Mouse (Mus musculus) heart, embryonic 12.5 days (tissue): ENCODE results near the gene Plxna2. TPM values are rescaled to one million over a fixed set of nuclear protein-coding genes. Genes with fewer than 3 reads are reported as not detected.

Experiments
- ATAC-seq: fragments of 200-750 bp; cut with Nextera tagmentation; 2 replicates; pipeline ENCODE4 v1.8.0; 2017; ENCODE audit warnings: moderate TSS enrichment, moderate library complexity; ENCODE audit not compliant: insufficient number of reproducible peaks, low FRiP score
- H3K27ac ChIP-seq: fragments of 300-500 bp; sonication (generic); 2 replicates; pipeline ENCODE4 v1.5.1; 2016; ENCODE audit warnings: mild to moderate bottlenecking, moderate library complexity; ENCODE audit not compliant: poor library complexity, severe bottlenecking
- H3K27me3 ChIP-seq: fragments of 300-500 bp; sonication (generic); replicated peaks from 2 replicates; pipeline ENCODE4 v1.6.1; 2016; ENCODE audit warnings: mild to moderate bottlenecking, moderate library complexity
- H3K36me3 ChIP-seq: fragments of 300-500 bp; sonication (generic); 2 replicates; pipeline ENCODE4 v1.6.1; 2016; ENCODE audit warnings: mild to moderate bottlenecking, moderate library complexity
- H3K4me1 ChIP-seq: fragments of 300-500 bp; sonication (generic); replicated peaks from 2 replicates; pipeline ENCODE4 v1.6.1; 2016; ENCODE audit warnings: mild to moderate bottlenecking
- H3K4me2 ChIP-seq: fragments of 300-500 bp; sonication (generic); 2 replicates; pipeline ENCODE4 v1.6.1; 2016; ENCODE audit warnings: mild to moderate bottlenecking, moderate library complexity
- H3K4me3 ChIP-seq: fragments of 300-500 bp; sonication (generic); 2 replicates; pipeline ENCODE4 v1.5.1; 2016; ENCODE audit warnings: mild to moderate bottlenecking
- H3K9ac ChIP-seq: fragments of 300-500 bp; sonication (generic); 2 replicates; pipeline ENCODE4 v1.6.1; 2016; ENCODE audit warnings: mild to moderate bottlenecking, moderate library complexity
- H3K9me3 ChIP-seq: fragments of 300-500 bp; sonication (generic); replicated peaks from 2 replicates; pipeline ENCODE4 v1.6.1; 2016; ENCODE audit warnings: mild to moderate bottlenecking, moderate library complexity
- WGBS: fragments of 180-500 bp; shearing (Covaris S2); methylation state at CpG from one replicate; pipeline ENCODE4 v1.1.7; 2016; 5-methylcytosine and 5-hydroxymethylcytosine counted together
- microRNA-seq: library from miRNA; unstranded; fragments of <30 nt; microRNA quantifications from one replicate; pipeline ENCODE4, GENCODE M21; 2017
- polyA plus RNA-seq: library from polyadenylated mRNA; unstranded; fragments of >200 nt; fragmentation: Nextera tagmentation; extraction: Ambion mirVana; gene quantifications from 2 replicates; pipeline ENCODE4 v1.2.1, GENCODE M21; 2016

Gene Plxna2
- polyA plus RNA-seq, 1 experiment from 2014 or later, result 8.0 TPM

- Histone ChIP-seq H3K4me3 (no peak overlapping the region), H3K4me1 (no peaks in the 10 kb centered on the region), H3K27ac (no peak overlapping the region), H3K27me3 (no peaks in the 10 kb centered on the region), H3K9me3 (no peaks in the 10 kb centered on the region), H3K9ac (no peak overlapping the region), H3K36me3 (no peaks in the 10 kb centered on the region), H3K4me2 (no peak overlapping the region)
- ATAC-seq, result no peak
These were observed 217.2 kb downstream of the Plxna2 start for GRCm38 (mm10) chr1:194835238-194835637.

GRCm38 (mm10) chr1:194836182-194836581, 218.2 kb downstream of the Plxna2 start:
- H3K9ac ChIP-seq, result no peak overlapping the region
- ATAC-seq, result no peak
- no peak overlapping the region for H3K4me3 ChIP-seq
- no peaks in the 10 kb centered on the region for H3K27me3 ChIP-seq
- no peak overlapping the region for H3K4me2 ChIP-seq
- H3K36me3 ChIP-seq, result no peaks in the 10 kb centered on the region
- 59% methylated on average over 3 of the region's 3 CpGs for WGBS
- H3K27ac ChIP-seq, result no peak overlapping the region
- no peaks in the 10 kb centered on the region for H3K9me3 ChIP-seq
- H3K4me1 ChIP-seq, result no peaks in the 10 kb centered on the region

DNA sequence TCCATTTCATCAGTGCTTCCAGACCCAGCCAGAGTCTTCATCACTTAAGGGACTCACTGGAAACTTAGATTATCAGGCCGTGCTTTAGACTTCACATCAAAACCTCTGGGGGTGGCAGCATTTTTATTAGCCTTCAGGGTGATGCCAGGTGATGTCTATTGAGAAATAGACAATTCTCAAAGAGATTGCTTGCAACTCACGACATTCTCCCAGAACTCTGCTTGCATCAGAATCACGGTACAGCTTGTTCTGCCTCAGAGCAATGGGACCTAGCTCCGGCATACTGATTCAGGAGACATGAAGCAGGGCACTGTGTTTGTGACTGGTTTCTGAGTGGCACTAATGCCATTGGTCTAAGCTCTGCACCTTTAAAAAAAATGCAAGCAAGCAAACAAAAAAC, 218.7 kb downstream of the Plxna2 start:
- Histone ChIP-seq H3K27me3 (no peaks in the 10 kb centered on the region), H3K36me3 (no peaks in the 10 kb centered on the region), H3K4me2 (no peak overlapping the region), H3K9me3 (no peaks in the 10 kb centered on the region), H3K9ac (no peak overlapping the region), H3K27ac (no peak overlapping the region), H3K4me3 (no peak overlapping the region), H3K4me1 (no peaks in the 10 kb centered on the region)
- no peak for ATAC-seq
- 83% methylated on average over 4 of the region's 4 CpGs for WGBS

DNA sequence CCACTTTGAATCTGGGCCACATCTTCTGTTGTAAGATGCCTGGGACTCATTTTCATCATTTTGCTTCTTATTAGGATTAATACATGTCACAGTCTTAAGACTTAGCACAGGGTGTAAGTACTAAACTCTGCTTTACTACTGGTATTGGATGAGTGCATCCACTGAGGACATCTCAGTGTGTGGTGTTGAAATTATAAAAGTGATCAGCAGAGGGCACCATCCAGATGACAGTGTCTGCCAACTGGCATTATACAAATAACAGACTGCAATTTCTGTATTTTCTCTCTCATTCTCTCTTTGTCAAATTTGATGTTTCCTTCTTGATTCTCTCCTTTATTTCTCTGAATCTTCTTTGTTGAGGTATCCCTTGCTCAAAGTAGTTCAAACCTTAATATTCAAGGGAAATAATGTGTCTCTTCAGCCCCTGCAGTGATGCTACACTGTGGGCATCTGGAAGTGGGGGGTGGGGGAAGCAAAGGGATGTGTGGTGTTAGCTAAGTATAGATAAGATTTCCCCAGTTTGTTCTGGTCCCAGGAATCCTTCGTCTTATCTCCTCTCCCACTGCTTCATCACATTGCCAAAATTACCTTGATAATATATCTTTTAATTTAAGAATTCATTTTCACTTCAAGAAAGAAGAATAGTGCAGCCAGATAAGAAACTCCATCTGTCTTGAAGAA, 221.4 kb downstream of the Plxna2 start:
- no peak for ATAC-seq
- no peak overlapping the region for H3K27ac ChIP-seq
- H3K27me3 ChIP-seq, result no peaks in the 10 kb centered on the region
- no peaks in the 10 kb centered on the region for H3K36me3 ChIP-seq
- H3K4me2 ChIP-seq, result no peak overlapping the region
- no peaks in the 10 kb centered on the region for H3K4me1 ChIP-seq
- H3K4me3 ChIP-seq, result no peak overlapping the region
- H3K9ac ChIP-seq, result no peak overlapping the region
- WGBS, result 5% methylated on average over 1 of the region's 1 CpGs
- H3K9me3 ChIP-seq, result no peaks in the 10 kb centered on the region

GRCm38 (mm10) chr1:194843020-194843419, 225.0 kb downstream of the Plxna2 start:
- Histone ChIP-seq H3K4me2 (no peak overlapping the region), H3K4me1 (peaks cover 3% of the 10 kb centered on the region; the same call in 1 of the 2 replicates), H3K4me3 (no peak overlapping the region), H3K9ac (no peak overlapping the region), H3K36me3 (no peaks in the 10 kb centered on the region), H3K27ac (no peak overlapping the region), H3K27me3 (no peaks in the 10 kb centered on the region), H3K9me3 (no peaks in the 10 kb centered on the region)
- ATAC-seq, result no peak
- 64% methylated on average over 2 of the region's 2 CpGs for WGBS

GRCm38 (mm10) chr1:194847014-194847413, 229.0 kb downstream of the Plxna2 start:
- ATAC-seq, result no peak
- no peak overlapping the region for H3K4me2 ChIP-seq
- H3K9ac ChIP-seq, result no peak overlapping the region
- 64% methylated on average over 4 of the region's 4 CpGs for WGBS
- no peaks in the 10 kb centered on the region for H3K9me3 ChIP-seq
- no peaks in the 10 kb centered on the region for H3K36me3 ChIP-seq
- peaks cover 6% of the 10 kb centered on the region for H3K4me1 ChIP-seq
- no peak overlapping the region for H3K27ac ChIP-seq
- H3K27me3 ChIP-seq, result no peaks in the 10 kb centered on the region
- H3K4me3 ChIP-seq, result no peak overlapping the region

GRCm38 (mm10) chr1:194851242-194852064, 233.4 kb downstream of the Plxna2 start:
- 81% methylated on average over 4 of the region's 4 CpGs for WGBS
- no peaks in the 10 kb centered on the region for H3K27me3 ChIP-seq
- no peak overlapping the region for H3K4me3 ChIP-seq

DNA sequence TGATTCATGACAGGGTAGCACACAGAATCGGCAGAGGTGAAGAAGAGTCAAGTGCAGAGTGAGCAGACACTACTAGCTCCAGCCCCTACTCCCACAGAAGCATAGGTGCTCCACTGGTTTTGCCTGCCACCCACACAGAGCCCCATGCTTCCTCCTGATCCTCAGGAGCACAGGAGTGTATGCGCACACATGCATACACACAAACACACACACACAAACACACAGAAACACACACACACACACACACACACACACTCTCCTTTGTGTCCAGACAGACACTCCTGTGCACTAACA, 234.0 kb downstream of the Plxna2 start:
- 73% methylated on average over 2 of the region's 2 CpGs for WGBS
- no peak for ATAC-seq
- Histone ChIP-seq H3K9ac (no peak overlapping the region), H3K4me1 (peaks cover 9% of the 10 kb centered on the region), H3K36me3 (no peaks in the 10 kb centered on the region), H3K9me3 (no peaks in the 10 kb centered on the region), H3K27ac (no peak overlapping the region), H3K4me2 (no peak overlapping the region), H3K27me3 (no peaks in the 10 kb centered on the region), H3K4me3 (no peak overlapping the region)

More at GRCm38 (mm10) chr1:194851242-194852064, 233.4 kb downstream of the Plxna2 start:
- H3K36me3 ChIP-seq, result no peaks in the 10 kb centered on the region
- H3K4me1 ChIP-seq, result peaks cover 9% of the 10 kb centered on the region
- H3K27ac ChIP-seq, result no peak overlapping the region
- no peak for ATAC-seq
- no peak overlapping the region for H3K4me2 ChIP-seq
- H3K9me3 ChIP-seq, result no peaks in the 10 kb centered on the region
- H3K9ac ChIP-seq, result no peak overlapping the region

Small RNAs within 50 kb of the gene (microRNA-seq; reads per million reads assigned to microRNA genes)
- gene Mir3962, result 2.1 reads per million
